Mouse (Mus musculus) spleen, adult 12 weeks (tissue): Measurements from ENCODE around the gene Plcz1.

Experiments
- DNase-seq: peaks from one replicate; pipeline ENCODE4 v3.0.0; 2022; ENCODE audit warnings: low spot score

Plcz1 gene

GRCm38 (mm10) chr6:140041357-140041756 lies at the start of gene Plcz1:
Gene Plcz1 (minus strand): TSS chr6:140041457.
- no peak for DNase-seq

GRCm38 (mm10) chr6:140089855-140090254 lies 48.6 kb upstream of the Plcz1 start:
- no peak for DNase-seq

- DNase-seq = no peak
These were observed 40.5 kb upstream of the Plcz1 start for GRCm38 (mm10) chr6:140081739-140082138.

GRCm38 (mm10) chr6:140080933-140081332 lies 39.7 kb upstream of the Plcz1 start:
- no peak for DNase-seq

GRCm38 (mm10) chr6:140069177-140069576 lies 27.9 kb upstream of the Plcz1 start:
- DNase-seq = no peak

GRCm38 (mm10) chr6:140054271-140054928 lies 13.1 kb upstream of the Plcz1 start:
- no peak for DNase-seq

GRCm38 (mm10) chr6:140051476-140051875 lies 10.2 kb upstream of the Plcz1 start:
- DNase-seq = no peak

GRCm38 (mm10) chr6:140040952-140041351 lies 305 bp downstream of the Plcz1 start, which contains the start of gene Capza3:
Gene Capza3 (plus strand): TSS chr6:140041252.
- no peak for DNase-seq

GRCm38 (mm10) chr6:140024404-140024803 lies 16.9 kb downstream of the Plcz1 start:
- no peak for DNase-seq

- DNase-seq = no peak
These were observed 36.1 kb downstream of the Plcz1 start for GRCm38 (mm10) chr6:140005181-140005580.

- no peak for DNase-seq
These were observed 51.7 kb downstream of the Plcz1 start for GRCm38 (mm10) chr6:139989597-139989996.

GRCm38 (mm10) chr6:139989075-139989474 lies 52.2 kb downstream of the Plcz1 start:
- DNase-seq = no peak

- no peak for DNase-seq
These were observed 54.7 kb downstream of the Plcz1 start for GRCm38 (mm10) chr6:139986564-139986963.

- DNase-seq = no peak
These were observed 57.2 kb downstream of the Plcz1 start for GRCm38 (mm10) chr6:139984069-139984468.

GRCm38 (mm10) chr6:139981061-139981460 lies 60.2 kb downstream of the Plcz1 start:
- no peak for DNase-seq

- DNase-seq = no peak
These were observed 63.1 kb downstream of the Plcz1 start for GRCm38 (mm10) chr6:139978114-139978513.

- DNase-seq = no peak
These were observed 66.6 kb downstream of the Plcz1 start for GRCm38 (mm10) chr6:139974668-139975067.

GRCm38 (mm10) chr6:139971608-139972298 lies 69.5 kb downstream of the Plcz1 start:
- no peak for DNase-seq

GRCm38 (mm10) chr6:139966684-139967083 lies 74.6 kb downstream of the Plcz1 start:
- DNase-seq = no peak

- DNase-seq = no peak
These were observed 76.4 kb downstream of the Plcz1 start for GRCm38 (mm10) chr6:139964895-139965294.

- DNase-seq = no peak
These were observed 77.5 kb downstream of the Plcz1 start for GRCm38 (mm10) chr6:139963775-139964174.

- no peak for DNase-seq
These were observed 83.6 kb downstream of the Plcz1 start for GRCm38 (mm10) chr6:139957531-139958241.

GRCm38 (mm10) chr6:139953596-139953995 lies 87.7 kb downstream of the Plcz1 start:
- no peak for DNase-seq
